Mouse (Mus musculus) CH12.LX (cell line): ENCODE measurements around the gene Cacna2d1.

Experiments used
- CTCF ChIP-seq, 2 experiments: IDR thresholded peaks in 1 of 2; conservative IDR thresholded peaks in 1 of 2; 2 replicates each; pipeline ENCODE4 v1.5.1; 2011 to 2012; ENCODE audit warnings: low read depth in 2 of 2, low read length in 2 of 2, improper control_type of control experiment in 1 of 2, inconsistent platforms in 1 of 2, mild to moderate bottlenecking in 1 of 2, moderate library complexity in 1 of 2
- EP300 ChIP-seq: IDR thresholded peaks from 2 replicates; pipeline ENCODE4 v1.6.1; 2011; ENCODE audit warnings: low read length, improper control_type of control experiment
- KAT2A ChIP-seq: IDR thresholded peaks from 2 replicates; pipeline ENCODE4 v1.6.1; 2012; ENCODE audit warnings: low read length, improper control_type of control experiment, inconsistent platforms; ENCODE audit not compliant: insufficient replicate concordance
- NELFE ChIP-seq: IDR thresholded peaks from 2 replicates; pipeline ENCODE4 v1.6.1; 2011; ENCODE audit warnings: low read depth, low read length, improper control_type of control experiment
- POLR2A ChIP-seq: IDR thresholded peaks from 2 replicates; pipeline ENCODE4 v1.6.1; 2011; ENCODE audit warnings: low read depth, mild to moderate bottlenecking, improper control_type of control experiment, low read length
- RCOR1 ChIP-seq: conservative IDR thresholded peaks from 2 replicates; pipeline ENCODE4 v1.6.1; 2012; ENCODE audit warnings: low read depth, mild to moderate bottlenecking, inconsistent platforms, low read length, improper control_type of control experiment
- USF1 ChIP-seq: IDR thresholded peaks from 2 replicates; pipeline ENCODE4 v1.6.1; 2014; ENCODE audit warnings: low read depth, mild to moderate bottlenecking, inconsistent platforms, low read length, improper control_type of control experiment
- USF2 ChIP-seq: conservative IDR thresholded peaks from 2 replicates; pipeline ENCODE4 v1.6.1; 2011; ENCODE audit warnings: low read depth, low read length, improper control_type of control experiment

GRCm38 (mm10) chr5:15933017-15933416 is 1.5 kb upstream of the Cacna2d1 start:
- TF ChIP-seq KAT2A = no peak
- TF ChIP-seq NELFE = no peak
- no peak for TF ChIP-seq CTCF (conservative IDR thresholded peaks at IDR 0.05 in 1 of 2, IDR thresholded peaks at IDR 0.05 in 1 of 2; ENCODE audit: low read depth in 2 of 2, low read length in 2 of 2)
- TF ChIP-seq USF1 = no peak
- no peak for TF ChIP-seq RCOR1
- TF ChIP-seq POLR2A = no peak
- TF ChIP-seq EP300 = no peak
- TF ChIP-seq USF2 = no peak
